8 mouse cellular contexts compared by ENCODE assay signal in genomic region chr1:190928370-190929009, GRCm38 (mm10). TPM values are rescaled to one million over a fixed set of nuclear protein-coding genes. Genes with fewer than 3 reads are reported as not detected.
A peak's percentile ranks its signal among the peaks of the same experiment; 100 is the strongest.
DNase-seq lines count a peak whose midpoint lies in the region; ATAC-seq lines count a peak whose summit lies in the region.

No protein-coding gene starts in this region.

- DNase-seq in B cell, adult 2 months, result peak; percentile 97
- peak; percentile 100 for DNase-seq in brain, adult 2 months (ENCODE audit: low read depth, low spot score)
- peak; percentile 98 for DNase-seq in heart, embryonic 10.5 days (ENCODE audit: low spot score)
- peak; percentile 99 for DNase-seq in liver
- DNase-seq in spleen, postnatal 4 days (ENCODE audit: low spot score in 2 of 2), result peak; percentile 99

- H3K4me3 ChIP-seq in heart, embryonic 10.5 days, result peak overlapping the region; percentile 76
- H3K4me3 ChIP-seq in kidney, embryonic 15.5 days (replicated peaks), result peak overlapping the region; percentile 71

- no peaks in the 10 kb centered on the region for H3K27me3 ChIP-seq in heart, embryonic 10.5 days (ENCODE audit: insufficient read depth, poor library complexity, severe bottlenecking)
- H3K27me3 ChIP-seq in kidney, embryonic 15.5 days, result no peaks in the 10 kb centered on the region

- peak overlapping the region; percentile 98 for H3K27ac ChIP-seq in heart, embryonic 10.5 days
- H3K27ac ChIP-seq in kidney, embryonic 15.5 days, result peak overlapping the region; percentile 99

- H3K4me1 ChIP-seq in heart, embryonic 10.5 days, result peaks cover 11% of the 10 kb centered on the region; the same call in 1 of the 2 replicates
- peaks cover 16% of the 10 kb centered on the region for H3K4me1 ChIP-seq in kidney, embryonic 15.5 days

- H3K9ac ChIP-seq in kidney, embryonic 15.5 days, result peak overlapping the region; percentile 81

- H3K9me3 ChIP-seq in heart, embryonic 10.5 days, result no peaks in the 10 kb centered on the region
- no peaks in the 10 kb centered on the region for H3K9me3 ChIP-seq in kidney, embryonic 15.5 days (replicated peaks)

- H3K4me2 ChIP-seq in kidney, embryonic 15.5 days, result peak overlapping the region; percentile 64

- peak; percentile 96 for ATAC-seq in erythroblast, adult 5-6 weeks (replicated peaks; ENCODE audit: low FRiP score, poor library complexity, severe bottlenecking)
- ATAC-seq in kidney, embryonic 15.5 days (replicated peaks; ENCODE audit: low FRiP score), result peak; percentile 98
- ATAC-seq in monocyte, adult 5-6 weeks (replicated peaks; ENCODE audit: insufficient number of reproducible peaks, low FRiP score, low TSS enrichment, poor library complexity, severe bottlenecking), result peak; percentile 97

- H3K36me3 ChIP-seq in heart, embryonic 10.5 days, result peaks cover 7% of the 10 kb centered on the region
- peaks cover 5% of the 10 kb centered on the region for H3K36me3 ChIP-seq in kidney, embryonic 15.5 days

- 0% methylated on average over 68 of the region's 79 CpGs for WGBS in heart, embryonic 10.5 days
- under 1% methylated on average over 53 of the region's 79 CpGs for WGBS in kidney, embryonic 15.5 days

RNA-seq across cellular contexts. Expression of gene Angel2, which starts 3.6 kb away (rescaled TPM):
- total RNA-seq in erythroblast, adult 5-6 weeks (2015; ENCODE audit: low replicate concordance), result 4.2 and 12.1 TPM in 2 replicates
- 8.9 and 12.6 TPM in 2 replicates for total RNA-seq in erythroblast, adult 5-6 weeks (2017; ENCODE audit: low replicate concordance)
- 33.4 and 38.8 TPM in 2 replicates for polyA plus RNA-seq in heart, embryonic 10.5 days (2016; fragmentation: Nextera tagmentation; extraction: Ambion mirVana)
- polyA plus RNA-seq in kidney, embryonic 15.5 days (2015; fragmentation: Nextera tagmentation; extraction: Ambion mirVana), result 45.7 and 48.7 TPM in 2 replicates
- 41.8 to 45.9 TPM (median 43.5 TPM) in 3 replicates for total RNA-seq in monocyte, adult 5-6 weeks (2017)

RNA-seq across cellular contexts. Expression of gene Rps6kc1, which starts 16.9 kb away (rescaled TPM):
- total RNA-seq in erythroblast, adult 5-6 weeks (2015; ENCODE audit: low replicate concordance), result 0.19 and 4.0 TPM in 2 replicates
- total RNA-seq in erythroblast, adult 5-6 weeks (2017; ENCODE audit: low replicate concordance), result 4.2 and 4.6 TPM in 2 replicates
- polyA plus RNA-seq in heart, embryonic 10.5 days (2016; fragmentation: Nextera tagmentation; extraction: Ambion mirVana), result 13.2 and 15.3 TPM in 2 replicates
- 11.4 and 14.8 TPM in 2 replicates for polyA plus RNA-seq in kidney, embryonic 15.5 days (2015; fragmentation: Nextera tagmentation; extraction: Ambion mirVana)
- 14.6 to 18.0 TPM (median 17.6 TPM) in 3 replicates for total RNA-seq in monocyte, adult 5-6 weeks (2017)

RNA-seq across cellular contexts. Expression of gene Vash2, which starts 50.6 kb away (rescaled TPM):
- total RNA-seq in erythroblast, adult 5-6 weeks (2015; ENCODE audit: low replicate concordance), result not detected in 2 replicates
- 0.42 TPM in 1 of 2 replicates, not detected in the other for total RNA-seq in erythroblast, adult 5-6 weeks (2017; ENCODE audit: low replicate concordance)
- polyA plus RNA-seq in heart, embryonic 10.5 days (2016; fragmentation: Nextera tagmentation; extraction: Ambion mirVana), result 56.7 and 78.7 TPM in 2 replicates
- 30.2 and 30.8 TPM in 2 replicates for polyA plus RNA-seq in kidney, embryonic 15.5 days (2015; fragmentation: Nextera tagmentation; extraction: Ambion mirVana)
- 0.64 TPM in 1 of 3 replicates, not detected in the others for total RNA-seq in monocyte, adult 5-6 weeks (2017)

Comparison
In these comparisons a context has a peak if more than half of its experiments do, and no peak if none do; other contexts are left out.
1. Peak in every context shown above with its lines: DNase-seq, ATAC-seq, H3K4me3 ChIP-seq and H3K27ac ChIP-seq.